Mouse (Mus musculus): ENCODE measurements around the gene Ppp1r7. TPM values are rescaled to one million over a fixed set of nuclear protein-coding genes. Genes with fewer than 3 reads are reported as not detected.

Ppp1r7 gene
- total RNA-seq, 2 experiments from 2014 or later: 31.8 to 32.5 TPM

Small RNA genes lying within 50 kb of the gene (microRNA-seq; reads per million reads assigned to microRNA genes)
- gene Mir6345 (not detected), gene Mir6902 (not detected)

Other genes with a start within 250 kb of the Ppp1r7 start
- 10 to 100 TPM; 20.7 to 27.9 TPM for gene Kif1a, start 240.9 kb upstream of the Ppp1r7 start, total RNA-seq (2021)
- not detected for gene Agxt, start 207.6 kb upstream of the Ppp1r7 start, total RNA-seq (2021)
- not detected for gene 2310007B03Rik, start 181.9 kb upstream of the Ppp1r7 start, total RNA-seq (2021)
- under 1 TPM in 1 of 2 experiments, not detected in 1; 0.03 TPM for gene Crocc2, start 174.1 kb upstream of the Ppp1r7 start, total RNA-seq (2021)
- gene Sned1, start 107.0 kb upstream of the Ppp1r7 start, total RNA-seq (2021): 10 to 100 TPM; 15.5 to 18.3 TPM
- gene Mterf4, start 36.9 kb upstream of the Ppp1r7 start, total RNA-seq (2021): 10 to 100 TPM; 23.0 to 24.9 TPM
- 1 to 10 TPM; 3.3 to 3.7 TPM for gene Pask, start 628 bp downstream of the Ppp1r7 start, total RNA-seq (2021)
- not detected for gene Ano7, start 31.1 kb downstream of the Ppp1r7 start, total RNA-seq (2021)
- 100 to 1,000 TPM; 374 to 400 TPM for gene Hdlbp, start 136.0 kb downstream of the Ppp1r7 start, total RNA-seq (2021)
- 10 to 100 TPM; 19.1 to 23.5 TPM for gene Farp2, start 169.2 kb downstream of the Ppp1r7 start, total RNA-seq (2021)